Mouse (Mus musculus): ENCODE measurements around the gene Ugt1a5. TPM values are rescaled to one million over a fixed set of nuclear protein-coding genes. Genes with fewer than 3 reads are reported as not detected.
"Not testable (repeated sequence)": the region's sequence is repeated elsewhere in the genome, so short reads cannot be mapped to it uniquely, and the experiment has no call there.

Ugt1a5 gene
- total and polyA plus RNA-seq, 3 experiments = not detected

- TF ChIP-seq JUND (IDR thresholded peaks at IDR 0.05; ENCODE audit: low read depth, low read length) (no peak), ZNF384 (IDR thresholded peaks at IDR 0.05; ENCODE audit: low read depth, low read length) (no peak), MXI1 (IDR thresholded peaks at IDR 0.05; ENCODE audit: low read depth, low read length) (no peak), HCFC1 (IDR thresholded peaks at IDR 0.05; ENCODE audit: low read depth, low read length) (no peak), MAX (IDR thresholded peaks at IDR 0.05; ENCODE audit: low read length) (no peak), RCOR1 (IDR thresholded peaks at IDR 0.05; ENCODE audit: low read depth, low read length) (no peak), BHLHE40 (IDR thresholded peaks at IDR 0.05; ENCODE audit: borderline replicate concordance, low read depth, low read length) (no peak), POLR2AphosphoS5 (IDR thresholded peaks at IDR 0.05; ENCODE audit: borderline replicate concordance, low read depth, low read length) (no peak)
- Histone ChIP-seq H3K79me2 (ENCODE audit: control insufficient read depth, insufficient read depth, low read length, poor library complexity) (no peaks in the 10 kb centered on the region), H3K4me1 (ENCODE audit: control insufficient read depth in 1 of 2, insufficient read depth in 2 of 2, low read length in 2 of 2) (no peaks in the 10 kb centered on the region), H3K4me3 (ENCODE audit: control insufficient read depth in 1 of 2, insufficient read depth in 1 of 2, low read depth in 2 of 2, low read length in 2 of 2) (no peak overlapping the region), H3K9me3 (replicated peaks; ENCODE audit: insufficient read depth, low read length) (no peaks in the 10 kb centered on the region), H3K27ac (ENCODE audit: control insufficient read depth, low read depth, low read length) (no peak overlapping the region), H3K9ac (ENCODE audit: control insufficient read depth, low read depth, low read length, poor library complexity, severe bottlenecking) (no peak overlapping the region), H3K27me3 (ENCODE audit: control insufficient read depth in 1 of 2, insufficient read depth in 2 of 2, low read length in 2 of 2) (no peaks in the 10 kb centered on the region), H3K36me3 (ENCODE audit: control insufficient read depth in 1 of 2, insufficient read depth in 2 of 2, low read length in 2 of 2) (no peaks in the 10 kb centered on the region)
- DNase-seq (ENCODE audit: low read depth, low spot score) = no peak
Observed at GRCm38 (mm10) chr1:88224029-88224776, 58.4 kb downstream of the Ugt1a5 start.

GRCm38 (mm10) chr1:88225301-88225700, 59.5 kb downstream of the Ugt1a5 start:
- not testable (repeated sequence) for DNase-seq (ENCODE audit: low read depth, low spot score); H3K4me1 ChIP-seq (ENCODE audit: control insufficient read depth in 1 of 2, insufficient read depth in 2 of 2, low read length in 2 of 2); H3K4me3 ChIP-seq (ENCODE audit: control insufficient read depth in 1 of 2, insufficient read depth in 1 of 2, low read depth in 2 of 2, low read length in 2 of 2); H3K9ac ChIP-seq (ENCODE audit: control insufficient read depth, low read depth, low read length, poor library complexity, severe bottlenecking); H3K36me3 ChIP-seq (ENCODE audit: control insufficient read depth in 1 of 2, insufficient read depth in 2 of 2, low read length in 2 of 2); H3K9me3 ChIP-seq (replicated peaks; ENCODE audit: insufficient read depth, low read length); H3K27ac ChIP-seq (ENCODE audit: control insufficient read depth, low read depth, low read length); H3K79me2 ChIP-seq (ENCODE audit: control insufficient read depth, insufficient read depth, low read length, poor library complexity); H3K27me3 ChIP-seq (ENCODE audit: control insufficient read depth in 1 of 2, insufficient read depth in 2 of 2, low read length in 2 of 2)

GRCm38 (mm10) chr1:88225741-88226140, 59.9 kb downstream of the Ugt1a5 start:
- no peaks in the 10 kb centered on the region for H3K4me1 ChIP-seq (ENCODE audit: control insufficient read depth in 1 of 2, insufficient read depth in 2 of 2, low read length in 2 of 2)
- no peak overlapping the region for H3K9ac ChIP-seq (ENCODE audit: control insufficient read depth, low read depth, low read length, poor library complexity, severe bottlenecking)
- H3K79me2 ChIP-seq (ENCODE audit: control insufficient read depth, insufficient read depth, low read length, poor library complexity) = no peaks in the 10 kb centered on the region
- TF ChIP-seq NELFE (IDR thresholded peaks at IDR 0.05; ENCODE audit: low read depth, low read length) (no peak), NRF1 (IDR thresholded peaks at IDR 0.05; ENCODE audit: insufficient read depth, low read depth, low read length, poor library complexity, severe bottlenecking) (no peak), MEF2A (IDR thresholded peaks at IDR 0.05; ENCODE audit: extremely low read depth, insufficient replicate concordance, low read depth, low read length, poor library complexity, severe bottlenecking) (no peak), TAL1 (IDR thresholded peaks at IDR 0.05; ENCODE audit: low read length) (no peak)
- H3K27me3 ChIP-seq (ENCODE audit: control insufficient read depth in 1 of 2, insufficient read depth in 2 of 2, low read length in 2 of 2) = no peaks in the 10 kb centered on the region
- no peaks in the 10 kb centered on the region for H3K36me3 ChIP-seq (ENCODE audit: control insufficient read depth in 1 of 2, insufficient read depth in 2 of 2, low read length in 2 of 2)
- no peak for DNase-seq (ENCODE audit: low read depth, low spot score)
- no peak overlapping the region for H3K27ac ChIP-seq (ENCODE audit: control insufficient read depth, low read depth, low read length)
- H3K4me3 ChIP-seq (ENCODE audit: control insufficient read depth in 1 of 2, insufficient read depth in 1 of 2, low read depth in 2 of 2, low read length in 2 of 2) = no peak overlapping the region
- H3K9me3 ChIP-seq (replicated peaks; ENCODE audit: insufficient read depth, low read length) = no peaks in the 10 kb centered on the region
